Mouse (Mus musculus) MEL (cell line): Measurements from ENCODE around the gene Dscam. TPM values are rescaled to one million over a fixed set of nuclear protein-coding genes. Genes with fewer than 3 reads are reported as not detected.

ENCODE experiments used
- DNase-seq: peaks from one replicate; pipeline ENCODE4 v3.0.0; 2011; ENCODE audit warnings: low read depth, low spot score
- H3K27ac ChIP-seq: 2 replicates; pipeline ENCODE4 v1.5.1; 2012; ENCODE audit warnings: low read depth, mild to moderate bottlenecking, control low read depth, low read length, moderate library complexity; ENCODE audit not compliant: control insufficient read depth
- H3K27me3 ChIP-seq, 2 experiments: fragments of 150-350 bp in 1 of 2; sonication (generic) in 1 of 2; 2 replicates each; pipeline ENCODE4 v1.6.1; 2012; ENCODE audit warnings: low read length in 2 of 2, mild to moderate bottlenecking in 2 of 2, improper control_type of control experiment in 1 of 2, moderate library complexity in 1 of 2; ENCODE audit not compliant: insufficient read depth in 2 of 2, control insufficient read depth in 1 of 2
- H3K36me3 ChIP-seq, 2 experiments: 2 replicates each; pipeline ENCODE4 v1.6.1; 2012 to 2014; ENCODE audit warnings: low read length in 2 of 2, improper control_type of control experiment in 1 of 2, inconsistent platforms in 1 of 2, mild to moderate bottlenecking in 1 of 2; ENCODE audit not compliant: insufficient read depth in 2 of 2, control insufficient read depth in 1 of 2
- H3K4me1 ChIP-seq, 2 experiments: fragments of 150-350 bp in 1 of 2; sonication (generic) in 1 of 2; 2 replicates each; pipeline ENCODE4 v1.6.1; 2012; ENCODE audit warnings: low read length in 2 of 2, improper control_type of control experiment in 1 of 2, mild to moderate bottlenecking in 1 of 2; ENCODE audit not compliant: insufficient read depth in 2 of 2, control insufficient read depth in 1 of 2
- H3K4me3 ChIP-seq, 2 experiments: fragments of 150-350 bp in 1 of 2; sonication (generic) in 1 of 2; 2 replicates each; pipeline ENCODE4 v1.5.1; 2012; ENCODE audit warnings: low read depth in 2 of 2, low read length in 2 of 2, mild to moderate bottlenecking in 2 of 2, moderate library complexity in 2 of 2, control low read depth in 1 of 2, improper control_type of control experiment in 1 of 2; ENCODE audit not compliant: control insufficient read depth in 1 of 2, insufficient read depth in 1 of 2
- H3K79me2 ChIP-seq: 2 replicates; pipeline ENCODE4 v1.6.1; 2012; ENCODE audit warnings: mild to moderate bottlenecking, low read length, moderate library complexity; ENCODE audit not compliant: control insufficient read depth, poor library complexity, insufficient read depth
- H3K9ac ChIP-seq: 2 replicates; pipeline ENCODE4 v1.6.1; 2012; ENCODE audit warnings: low read depth, mild to moderate bottlenecking, control low read depth, low read length, moderate library complexity; ENCODE audit not compliant: control insufficient read depth, poor library complexity, severe bottlenecking
- H3K9me3 ChIP-seq: fragments of 150-350 bp; sonication (generic); replicated peaks from 2 replicates; pipeline ENCODE4 v1.6.1; 2012; ENCODE audit warnings: mild to moderate bottlenecking, low read length, improper control_type of control experiment, moderate library complexity; ENCODE audit not compliant: insufficient read depth
- BHLHE40 ChIP-seq: IDR thresholded peaks from 2 replicates; pipeline ENCODE4 v1.6.1; 2012; ENCODE audit warnings: low read depth, mild to moderate bottlenecking, inconsistent platforms, low read length, improper control_type of control experiment, borderline replicate concordance
- CHD1 ChIP-seq: IDR thresholded peaks from 2 replicates; pipeline ENCODE4 v1.6.1; 2012; ENCODE audit warnings: low read depth, mild to moderate bottlenecking, inconsistent platforms, low read length, improper control_type of control experiment
- CTCF ChIP-seq, 3 experiments: IDR thresholded peaks in 2 of 3; conservative IDR thresholded peaks in 1 of 3; 2 replicates each; pipeline ENCODE4 v1.5.1; 2011 to 2012; ENCODE audit warnings: low read length in 3 of 3, low read depth in 2 of 3, mild to moderate bottlenecking in 2 of 3, improper control_type of control experiment in 1 of 3, inconsistent platforms in 1 of 3, mixed read lengths in 1 of 3, moderate library complexity in 1 of 3; ENCODE audit not compliant: control insufficient read depth in 1 of 3, insufficient read depth in 1 of 3, poor library complexity in 1 of 3, severe bottlenecking in 1 of 3
- GATA1 ChIP-seq: IDR thresholded peaks from 2 replicates; pipeline ENCODE4 v1.6.1; 2011; ENCODE audit warnings: low read depth, low read length, improper control_type of control experiment
- HCFC1 ChIP-seq: IDR thresholded peaks from 2 replicates; pipeline ENCODE4 v1.6.1; 2012; ENCODE audit warnings: low read depth, mild to moderate bottlenecking, inconsistent platforms, low read length, improper control_type of control experiment, moderate library complexity
- JUND ChIP-seq: IDR thresholded peaks from 2 replicates; pipeline ENCODE4 v1.6.1; 2011; ENCODE audit warnings: low read depth, mild to moderate bottlenecking, improper control_type of control experiment, low read length
- KAT2A ChIP-seq: conservative IDR thresholded peaks from 2 replicates; pipeline ENCODE4 v1.6.1; 2012; ENCODE audit warnings: low read depth, low read length, improper control_type of control experiment, inconsistent platforms
- MAX ChIP-seq: IDR thresholded peaks from 2 replicates; pipeline ENCODE4 v1.6.1; 2011; ENCODE audit warnings: low read length, improper control_type of control experiment
- MYB ChIP-seq: IDR thresholded peaks from 2 replicates; pipeline ENCODE4 v1.6.1; 2011; ENCODE audit warnings: mild to moderate bottlenecking, low read depth, low read length, improper control_type of control experiment
- NRF1 ChIP-seq: IDR thresholded peaks from 2 replicates; pipeline ENCODE4 v1.6.1; 2014; ENCODE audit warnings: low read depth, mild to moderate bottlenecking, inconsistent platforms, low read length, improper control_type of control experiment, moderate library complexity; ENCODE audit not compliant: poor library complexity, insufficient read depth, severe bottlenecking
- POLR2AphosphoS2 ChIP-seq: IDR thresholded peaks from 2 replicates; pipeline ENCODE4 v1.6.1; 2011; ENCODE audit warnings: low read length, improper control_type of control experiment
- RAD21 ChIP-seq: IDR thresholded peaks from 2 replicates; pipeline ENCODE4 v1.6.1; 2011; ENCODE audit warnings: mild to moderate bottlenecking, low read depth, low read length, improper control_type of control experiment
- RCOR1 ChIP-seq: IDR thresholded peaks from 2 replicates; pipeline ENCODE4 v1.6.1; 2012; ENCODE audit warnings: low read depth, mild to moderate bottlenecking, inconsistent platforms, low read length, improper control_type of control experiment
- TBP ChIP-seq: IDR thresholded peaks from 2 replicates; pipeline ENCODE4 v1.8.0; 2011; ENCODE audit warnings: low read depth, low read length, improper control_type of control experiment
- TCF12 ChIP-seq: IDR thresholded peaks from 2 replicates; pipeline ENCODE4 v1.6.1; 2014; ENCODE audit warnings: low read depth, mild to moderate bottlenecking, inconsistent platforms, low read length, improper control_type of control experiment, moderate library complexity
- USF1 ChIP-seq: IDR thresholded peaks from 2 replicates; pipeline ENCODE4 v1.6.1; 2014; ENCODE audit warnings: low read depth, mild to moderate bottlenecking, inconsistent platforms, low read length, improper control_type of control experiment, moderate library complexity
- ZC3H11A ChIP-seq: IDR thresholded peaks from 2 replicates; pipeline ENCODE4 v1.6.1; 2012; ENCODE audit warnings: low read depth, mild to moderate bottlenecking, inconsistent platforms, low read length, improper control_type of control experiment
- ZNF384 ChIP-seq: IDR thresholded peaks from 2 replicates; pipeline ENCODE4 v1.6.1; 2012; ENCODE audit warnings: low read depth, mild to moderate bottlenecking, inconsistent platforms, low read length, improper control_type of control experiment
- polyA plus RNA-seq, 2 experiments: library from polyadenylated mRNA; stranded (reverse) in 1 of 2; unstranded in 1 of 2; fragments of >175 nt in 1 of 2; fragments of >200 nt in 1 of 2; gene quantifications; 2 replicates each; pipeline versions ENCODE4 v1.2.1 to v1.2.4; 2012; ENCODE audit warnings: low replicate concordance in 2 of 2, low read depth in 1 of 2; ENCODE audit not compliant: insufficient read length in 2 of 2, insufficient read depth in 1 of 2, missing spikeins in 1 of 2
- total RNA-seq: library from RNA; depleted of rRNA; stranded (reverse); fragments of 300-350 nt; gene quantifications from 2 replicates; pipeline ENCODE4 v1.2.3, GENCODE M21; 2012

The Dscam gene
- total and polyA plus RNA-seq, 3 experiments, result not detected

DNA sequence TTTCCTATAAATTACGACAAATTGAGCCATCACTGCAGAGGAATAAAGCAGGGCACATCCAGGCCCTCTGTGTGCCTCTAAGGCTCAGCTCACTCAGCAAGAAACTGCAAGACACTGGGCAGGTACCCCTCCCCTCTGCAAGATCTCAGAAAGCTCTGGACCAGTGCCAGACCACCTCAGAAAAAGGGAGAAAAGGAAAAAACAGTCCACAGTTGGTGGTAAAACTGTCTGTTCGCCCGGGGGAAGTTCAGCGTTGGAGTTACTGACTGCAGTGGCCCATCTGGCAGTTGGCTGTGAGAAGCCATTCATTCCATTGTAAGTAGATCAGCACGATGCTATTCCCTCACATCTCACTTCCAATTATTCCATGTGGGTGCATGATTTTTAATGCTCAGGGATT lies 39.4 kb upstream of the Dscam start:
- H3K27ac ChIP-seq, result no peak overlapping the region
- TF ChIP-seq MYB (no peak), ZNF384 (no peak), MAX (no peak), RCOR1 (no peak), POLR2AphosphoS2 (no peak), USF1 (no peak), CTCF (IDR thresholded peaks at IDR 0.05 in 2 of 3, conservative IDR thresholded peaks at IDR 0.05 in 1 of 3; ENCODE audit: control insufficient read depth in 1 of 3, insufficient read depth in 1 of 3, low read depth in 2 of 3, low read length in 3 of 3, poor library complexity in 1 of 3, severe bottlenecking in 1 of 3) (no peak), CHD1 (no peak), TBP (no peak), GATA1 (no peak), TCF12 (no peak), ZC3H11A (no peak), HCFC1 (no peak), JUND (no peak), KAT2A (no peak), NRF1 (no peak)
- H3K4me3 ChIP-seq, result no peak overlapping the region
- DNase-seq, result no peak
- H3K4me1 ChIP-seq, result no peaks in the 10 kb centered on the region
- H3K79me2 ChIP-seq, result no peaks in the 10 kb centered on the region
- no peaks in the 10 kb centered on the region for H3K27me3 ChIP-seq
- H3K9me3 ChIP-seq, result no peaks in the 10 kb centered on the region
- H3K36me3 ChIP-seq, result no peaks in the 10 kb centered on the region
- H3K9ac ChIP-seq, result no peak overlapping the region

DNA sequence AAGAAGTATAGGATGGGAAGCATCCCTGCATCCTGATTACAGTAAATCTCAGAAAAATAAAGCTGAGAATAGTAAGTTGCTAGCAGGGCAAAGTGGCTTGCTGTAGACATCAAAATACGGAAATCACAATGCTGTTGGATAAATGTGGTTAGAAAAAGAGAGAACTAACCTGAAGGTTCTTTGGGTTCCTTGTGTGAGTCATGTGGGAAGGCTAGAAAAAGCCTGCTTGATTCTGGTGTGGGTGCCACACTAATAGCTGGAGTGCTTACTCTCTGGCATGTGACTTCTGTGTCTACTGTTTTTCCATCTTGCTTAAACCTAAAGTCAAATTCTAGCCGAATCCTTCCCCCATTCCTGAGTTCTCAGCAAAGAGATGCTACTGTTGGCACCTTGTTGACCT lies 37.7 kb upstream of the Dscam start:
- H3K79me2 ChIP-seq, result no peaks in the 10 kb centered on the region
- no peak for DNase-seq
- TF ChIP-seq MAX (no peak), BHLHE40 (no peak), RAD21 (no peak)
- TF ChIP-seq, all 39 proteins: peak for 0
- H3K4me1 ChIP-seq, result no peaks in the 10 kb centered on the region
- H3K9ac ChIP-seq, result no peak overlapping the region
- no peak overlapping the region for H3K27ac ChIP-seq
- no peaks in the 10 kb centered on the region for H3K9me3 ChIP-seq
- no peaks in the 10 kb centered on the region for H3K36me3 ChIP-seq
- H3K4me3 ChIP-seq, result no peak overlapping the region
- H3K27me3 ChIP-seq, result no peaks in the 10 kb centered on the region
